Mouse (Mus musculus) urinary bladder, postnatal 36 days (tissue): ENCODE measurements at regions not wholly inside any gene's neighbourhood (a gene's known extent, or its start where the extent isn't known, plus 50 kb on each side); places are given as distances from the start of the nearest gene placed in this dataset.

Experiments used
- DNase-seq, 2 experiments: peaks; one replicate each; pipeline ENCODE4 v3.0.0; 2022; ENCODE audit warnings: low spot score in 2 of 2, mixed read lengths in 1 of 2

- peak; percentile 53 to 65 for DNase-seq
Observed at GRCm38 (mm10) chr2:148622216-148622615, 50.2 kb upstream of the Nxt1 start.

DNA sequence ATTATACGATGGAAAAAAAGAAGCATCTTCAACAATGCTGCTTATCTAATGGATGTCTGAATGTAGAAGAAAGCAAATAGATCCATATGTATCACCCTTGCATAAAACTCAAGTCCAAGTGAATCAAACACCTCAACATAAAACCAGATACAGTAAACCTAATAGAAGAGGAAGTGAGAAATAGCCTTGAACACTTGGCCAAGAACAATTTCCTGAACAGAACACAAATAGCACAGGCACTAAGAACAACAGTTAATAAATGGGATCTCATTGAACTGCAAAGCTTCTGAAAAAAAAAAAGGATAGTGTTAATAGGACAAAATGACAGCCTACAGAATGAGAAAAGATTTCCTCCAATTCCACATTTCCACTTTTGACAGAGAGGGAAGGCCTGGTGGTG is 60.5 kb upstream of the Nxt1 start:
- DNase-seq = no peak

GRCm38 (mm10) chr2:148605425-148605930 is 66.9 kb upstream of the Nxt1 start:
- no peak for DNase-seq

DNA sequence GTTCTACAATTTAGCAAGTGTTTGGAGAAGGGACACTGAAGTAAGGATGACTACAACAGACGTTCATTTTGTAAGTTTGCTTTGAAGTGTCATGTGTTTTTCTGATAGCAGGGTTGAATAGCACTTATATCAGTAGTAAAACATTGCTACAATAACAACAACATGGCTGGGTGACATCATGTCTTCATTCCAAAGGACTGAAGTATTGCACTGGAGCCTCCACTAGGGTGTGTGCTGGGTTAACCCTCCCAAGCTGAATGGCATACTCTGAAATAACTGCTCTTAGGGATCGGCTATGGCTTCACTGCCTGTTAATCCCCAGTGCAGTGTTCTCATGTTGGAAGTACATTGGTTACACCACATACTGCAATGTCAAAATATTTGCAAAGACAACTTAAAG is 68.5 kb upstream of the Nxt1 start:
- no peak for DNase-seq

DNA sequence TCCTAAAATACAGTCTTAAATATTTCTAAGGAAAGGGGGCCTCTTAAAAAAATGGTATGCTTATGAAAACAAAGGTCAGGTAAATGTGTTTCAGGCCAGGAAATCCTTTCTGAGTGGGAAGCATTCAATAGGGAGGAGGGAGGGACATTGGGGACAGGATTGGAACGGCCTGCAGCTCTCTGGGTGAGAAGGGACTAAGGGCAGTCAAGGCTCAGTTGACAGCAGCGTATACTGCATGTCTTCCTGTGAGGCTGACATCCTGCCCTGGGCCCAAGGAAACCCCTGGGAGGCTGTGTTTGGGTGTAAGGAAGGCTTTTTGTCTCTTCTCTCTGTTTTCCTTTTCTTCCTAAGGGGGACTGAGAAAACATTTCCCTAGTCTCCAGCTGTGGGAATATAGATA is 69.1 kb upstream of the Nxt1 start:
- no peak for DNase-seq

DNA sequence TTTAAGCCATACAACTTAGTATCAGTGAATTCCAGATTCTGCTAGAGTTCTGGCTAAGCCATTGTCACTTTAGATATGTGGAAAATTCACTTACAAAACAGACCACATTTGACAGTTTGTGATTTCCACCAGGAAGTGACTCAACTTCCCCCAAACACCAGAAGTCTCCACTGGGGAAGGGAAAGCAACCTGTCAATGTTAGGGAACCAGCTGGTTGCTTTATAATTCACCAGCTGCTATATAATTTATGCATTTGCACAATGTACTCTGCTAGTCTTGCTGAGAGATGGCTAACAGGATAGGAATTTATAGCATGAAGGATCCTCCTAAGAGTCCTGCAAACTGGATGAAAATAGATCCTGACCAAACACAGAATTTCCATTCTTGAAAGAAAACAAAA is 72.9 kb upstream of the Nxt1 start:
- DNase-seq = no peak

DNA sequence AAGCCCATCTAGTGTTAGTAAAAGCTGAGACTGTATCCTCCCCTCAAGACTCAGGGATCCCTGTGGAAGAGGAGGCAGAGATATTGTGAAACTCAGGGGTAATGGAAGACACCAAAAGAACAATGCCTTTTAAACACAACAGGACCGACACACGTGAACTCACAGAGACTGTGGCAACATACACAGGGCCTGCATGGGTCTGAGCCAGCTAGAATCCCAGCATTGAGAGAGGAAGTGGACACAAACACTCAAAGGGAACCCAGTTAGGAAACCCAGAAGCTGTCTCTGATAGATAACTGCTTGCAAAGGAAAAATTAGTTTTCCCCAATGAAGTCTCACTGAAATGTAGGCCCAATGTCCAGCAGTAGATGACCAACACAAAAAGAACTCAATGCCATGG is 75.4 kb upstream of the Nxt1 start:
- DNase-seq = no peak

DNA sequence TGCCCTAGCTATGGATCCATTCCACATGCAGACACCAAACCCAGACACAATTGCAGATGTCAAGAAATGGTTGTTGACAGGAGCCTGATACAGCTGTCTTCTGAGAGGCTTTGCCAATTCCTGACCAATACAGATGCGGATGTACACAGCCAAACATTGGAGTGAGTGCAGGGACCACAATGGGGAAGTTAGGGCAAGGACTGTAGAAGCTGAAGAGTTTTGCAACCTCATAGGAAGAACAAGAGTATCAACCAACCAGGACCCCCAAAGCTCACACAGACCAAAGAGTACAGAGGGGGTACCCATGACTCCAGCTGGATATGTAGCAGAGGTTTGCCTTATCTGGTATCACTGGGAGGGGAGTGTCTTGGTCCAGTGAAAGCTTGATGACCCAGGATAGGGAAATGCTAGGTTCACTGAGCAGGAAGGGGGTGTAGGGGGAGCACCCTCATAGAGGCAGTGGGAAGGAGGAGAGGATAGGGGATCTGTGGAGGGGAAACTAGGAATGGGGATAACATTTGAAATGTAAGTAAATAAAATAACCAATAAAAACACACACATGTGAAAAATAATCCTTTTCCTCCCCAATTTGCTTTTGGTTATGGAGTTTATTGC is 86.6 kb upstream of the Nxt1 start:
- DNase-seq = no peak

- no peak for DNase-seq
Observed at GRCm38 (mm10) chr2:148582208-148582607, 90.2 kb upstream of the Nxt1 start.

DNA sequence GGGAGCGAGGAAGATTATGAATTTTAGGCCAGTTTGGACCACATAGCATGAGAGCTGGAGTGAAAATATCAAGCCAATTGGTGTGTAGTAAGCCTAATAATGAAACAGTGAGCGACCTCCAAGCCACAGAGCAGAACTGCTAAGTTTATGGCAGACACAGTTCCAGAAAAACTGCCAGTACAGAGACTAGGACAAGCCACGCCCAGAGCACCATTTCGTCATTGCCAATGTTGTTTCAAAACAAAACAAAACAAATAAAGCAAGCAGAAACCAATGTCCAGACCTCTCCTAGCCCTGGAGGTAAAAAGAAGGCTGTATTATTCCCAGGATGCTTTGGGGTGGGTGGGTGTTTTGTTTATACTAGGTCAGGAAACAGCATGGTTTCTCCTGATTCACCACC is 90.7 kb upstream of the Nxt1 start:
- DNase-seq = no peak

GRCm38 (mm10) chr2:148580286-148580966 is 92.0 kb upstream of the Nxt1 start:
- peak in 1 of 2 experiments; percentile 36 for DNase-seq

DNA sequence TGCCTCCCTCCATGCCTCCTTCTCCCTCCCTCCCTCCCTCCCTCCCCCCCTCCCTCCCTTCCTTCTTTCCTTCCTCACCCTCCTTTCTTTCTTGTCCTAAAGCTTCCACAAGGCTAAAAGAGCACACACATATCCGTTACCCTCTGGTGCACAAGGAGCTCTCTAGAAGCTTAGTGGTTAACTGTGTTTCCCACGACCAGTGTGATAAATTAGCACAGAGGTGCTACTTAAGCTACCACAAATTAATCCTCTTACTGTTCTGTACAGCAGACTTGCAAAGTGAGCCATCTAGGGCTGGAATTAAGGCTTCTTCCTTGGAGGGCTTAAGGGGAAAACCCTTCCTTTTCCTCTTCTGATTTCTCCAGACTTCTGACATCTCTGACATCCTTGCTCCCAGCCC is 92.8 kb upstream of the Nxt1 start:
- no peak for DNase-seq

DNA sequence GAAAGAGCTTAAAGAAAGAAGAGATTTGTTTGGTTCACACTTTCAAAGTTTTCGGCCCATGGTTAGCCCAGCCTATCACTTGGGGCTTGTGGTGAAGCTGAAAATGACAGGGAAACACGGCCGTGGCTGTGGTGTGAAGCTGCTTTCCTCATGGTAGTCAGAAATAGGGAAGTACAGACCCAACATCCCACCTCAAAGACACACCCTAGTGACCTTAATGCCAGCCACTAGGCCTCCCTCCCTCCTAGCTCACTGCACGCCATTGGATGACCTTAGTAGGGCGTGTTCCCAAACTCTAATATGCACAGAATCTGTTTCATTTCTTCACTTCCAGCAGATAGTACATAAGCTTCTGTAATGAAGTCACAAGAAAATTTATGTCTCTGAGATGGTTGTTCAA is 93.4 kb upstream of the Nxt1 start:
- DNase-seq = no peak

DNA sequence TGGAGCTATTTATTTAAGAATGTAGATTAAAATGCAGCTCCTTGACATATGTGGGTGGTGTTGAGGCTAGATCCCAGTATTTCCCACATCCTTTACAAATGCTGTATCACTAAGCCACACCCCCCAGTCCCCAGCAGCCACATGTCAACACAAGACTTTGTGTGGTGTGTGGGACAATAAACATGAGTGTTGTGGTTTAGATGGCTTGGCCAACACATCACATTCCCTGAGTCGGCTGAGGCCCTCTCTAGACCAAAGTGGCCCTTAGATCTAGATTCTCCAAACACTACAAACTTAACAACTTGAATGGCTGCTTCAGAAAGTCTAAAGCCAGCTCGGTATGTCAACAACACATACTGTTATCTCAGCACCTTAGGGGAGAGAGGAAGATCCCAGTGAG is 94.2 kb upstream of the Nxt1 start:
- no peak for DNase-seq

GRCm38 (mm10) chr2:148575433-148575832 is 97.0 kb upstream of the Nxt1 start:
- DNase-seq = no peak

DNA sequence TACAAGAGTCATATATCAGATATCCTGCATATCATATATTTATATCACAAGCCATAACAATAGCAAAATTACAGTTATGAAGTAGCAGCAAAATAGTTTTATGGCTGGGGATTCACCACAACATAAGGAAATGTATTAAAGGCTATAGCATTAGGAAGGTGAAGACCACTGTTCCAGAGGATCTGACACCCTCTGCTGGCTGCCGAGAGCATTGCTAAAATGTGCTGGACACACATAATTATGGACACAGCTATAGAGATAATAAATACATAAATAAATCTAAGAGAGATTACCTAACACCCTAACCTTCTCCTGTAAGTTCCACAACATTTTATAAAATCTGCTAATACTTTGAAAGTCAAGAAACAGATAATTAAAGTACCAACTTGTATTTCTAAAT is 100.2 kb upstream of the Nxt1 start:
- DNase-seq = peak in 1 of 2 experiments; percentile 58

- DNase-seq = no peak
Observed at GRCm38 (mm10) chr2:148571616-148572015, 100.8 kb upstream of the Nxt1 start.

DNA sequence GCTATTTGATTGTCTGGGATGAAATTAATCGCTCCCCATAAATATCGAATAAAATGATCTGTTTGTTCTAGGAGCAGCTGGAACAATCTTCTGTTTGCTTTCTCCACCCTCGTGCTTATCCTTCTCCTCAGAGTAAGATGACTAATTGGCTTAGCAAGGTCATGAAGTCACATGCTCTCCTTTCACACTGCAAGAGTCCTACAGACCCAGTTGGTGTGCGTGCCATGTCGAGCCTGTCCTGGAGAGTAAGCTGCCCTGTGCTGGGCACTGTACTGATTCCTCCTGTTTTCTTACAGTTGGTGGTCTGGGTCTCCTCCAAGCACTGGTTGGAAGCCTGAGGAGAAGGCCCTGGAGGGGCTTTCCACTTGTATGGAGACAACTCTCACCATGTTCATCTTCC is 101.4 kb upstream of the Nxt1 start:
- peak; percentile 12 to 20 for DNase-seq

GRCm38 (mm10) chr2:148567930-148568481 is 104.4 kb upstream of the Nxt1 start:
- DNase-seq = peak in 1 of 2 experiments; percentile 36

GRCm38 (mm10) chr2:148563390-148563789 is 109.0 kb upstream of the Nxt1 start:
- DNase-seq = no peak

GRCm38 (mm10) chr2:148562041-148562440 is 110.4 kb upstream of the Nxt1 start:
- no peak for DNase-seq

GRCm38 (mm10) chr2:148560013-148560773 is 112.2 kb upstream of the Nxt1 start:
- DNase-seq = no peak
